Mouse (Mus musculus): ENCODE measurements around the gene Apbb1. TPM values are rescaled to one million over a fixed set of nuclear protein-coding genes. Genes with fewer than 3 reads are reported as not detected.

Gene Apbb1
- polyA plus RNA-seq, 1 experiment = 11.2 TPM

DNA sequence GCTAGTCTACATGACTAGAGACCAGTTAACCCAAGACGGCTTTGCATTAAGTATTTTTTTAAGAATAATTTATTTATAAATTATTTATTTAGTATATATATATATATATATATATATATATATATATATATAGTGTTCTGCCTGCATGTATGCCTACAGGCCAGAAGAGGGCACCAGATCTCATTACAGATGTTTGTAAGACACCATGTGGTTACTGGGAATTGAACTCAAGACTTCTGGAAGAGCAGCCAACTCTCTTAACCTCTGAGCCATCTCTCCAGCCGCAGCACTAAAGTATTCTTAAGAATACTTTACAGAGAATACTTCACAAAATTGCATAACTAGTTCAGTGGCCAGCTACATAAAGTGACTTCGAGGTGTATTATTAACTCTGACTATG, 47.3 kb downstream of the Apbb1 start:
- TF ChIP-seq POLR2A (IDR thresholded peaks at IDR 0.05; ENCODE audit: low read depth, low read length) = no peak
- TF ChIP-seq CTCF (IDR thresholded peaks at IDR 0.05; ENCODE audit: borderline replicate concordance, insufficient read depth, low read length) = no peak
- Histone ChIP-seq H3K4me1 (ENCODE audit: control insufficient read depth, insufficient read depth, low read length) (no peaks in the 10 kb centered on the region), H3K27ac (ENCODE audit: insufficient read depth, low read length) (no peak overlapping the region), H3K4me3 (ENCODE audit: insufficient read depth, low read length) (no peak overlapping the region)

DNA sequence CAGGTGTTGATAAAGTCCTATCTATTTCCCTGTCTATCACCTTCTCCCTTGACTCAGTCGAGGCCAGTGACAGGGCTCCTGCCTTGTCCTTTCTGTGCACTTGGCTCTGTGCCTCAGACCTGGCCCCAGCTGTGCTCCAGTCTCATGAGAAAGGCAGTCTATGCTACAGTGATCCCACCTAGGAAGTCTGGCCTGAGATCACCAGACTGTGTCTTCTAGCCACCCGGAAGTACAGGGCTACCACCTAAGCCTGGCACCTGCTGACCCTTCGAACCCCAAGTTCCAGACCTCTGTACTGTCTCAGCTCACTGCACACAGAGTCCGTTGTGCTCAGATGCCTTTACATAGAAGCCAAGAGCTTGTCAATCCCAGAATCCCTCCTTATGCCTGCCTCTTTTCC, 53.4 kb downstream of the Apbb1 start:
- Histone ChIP-seq H3K4me1 (ENCODE audit: control insufficient read depth, insufficient read depth, low read length) (no peaks in the 10 kb centered on the region), H3K27ac (ENCODE audit: insufficient read depth, low read length) (no peak overlapping the region), H3K4me3 (ENCODE audit: insufficient read depth, low read length) (no peak overlapping the region)
- TF ChIP-seq CTCF (IDR thresholded peaks at IDR 0.05; ENCODE audit: borderline replicate concordance, insufficient read depth, low read length) (no peak), POLR2A (IDR thresholded peaks at IDR 0.05; ENCODE audit: low read depth, low read length) (no peak)

DNA sequence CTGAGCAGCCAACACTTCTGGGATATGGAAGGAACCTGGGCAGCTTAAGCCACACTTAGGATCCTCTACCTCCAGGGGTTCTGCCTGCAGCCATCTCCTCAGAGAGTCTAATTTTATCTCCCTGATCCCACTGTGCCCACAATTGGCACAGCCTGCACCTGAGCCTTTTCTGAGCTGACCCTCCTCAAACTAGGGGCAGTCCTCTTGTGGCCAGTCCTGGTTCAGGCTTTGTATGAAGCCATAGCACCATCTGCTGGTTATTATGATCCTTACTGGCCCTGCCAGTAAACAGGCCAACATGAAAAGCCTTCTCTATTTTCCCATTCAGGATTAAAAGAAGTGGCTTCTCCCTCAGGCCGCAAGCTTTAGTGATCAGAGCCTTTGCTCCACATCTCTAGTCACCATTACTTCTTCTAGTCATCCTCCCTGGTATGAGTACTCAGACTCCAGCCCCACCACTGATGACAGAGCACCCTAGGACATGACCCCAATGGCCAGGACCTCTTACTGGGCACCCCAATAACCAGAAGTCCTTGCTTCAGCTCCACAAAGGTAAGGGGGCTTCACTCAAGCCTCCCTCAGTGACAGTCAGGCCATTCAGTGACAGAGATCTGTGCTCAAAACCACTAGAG, 54.0 kb downstream of the Apbb1 start:
- no peaks in the 10 kb centered on the region for H3K4me1 ChIP-seq (ENCODE audit: control insufficient read depth, insufficient read depth, low read length)
- H3K4me3 ChIP-seq (ENCODE audit: insufficient read depth, low read length) = no peak overlapping the region
- H3K27ac ChIP-seq (ENCODE audit: insufficient read depth, low read length) = no peak overlapping the region
- peak; percentile 31; the same call in 1 of the 2 replicates for TF ChIP-seq CTCF (IDR thresholded peaks at IDR 0.05; ENCODE audit: borderline replicate concordance, insufficient read depth, low read length)
- TF ChIP-seq POLR2A (IDR thresholded peaks at IDR 0.05; ENCODE audit: low read depth, low read length) = no peak

DNA sequence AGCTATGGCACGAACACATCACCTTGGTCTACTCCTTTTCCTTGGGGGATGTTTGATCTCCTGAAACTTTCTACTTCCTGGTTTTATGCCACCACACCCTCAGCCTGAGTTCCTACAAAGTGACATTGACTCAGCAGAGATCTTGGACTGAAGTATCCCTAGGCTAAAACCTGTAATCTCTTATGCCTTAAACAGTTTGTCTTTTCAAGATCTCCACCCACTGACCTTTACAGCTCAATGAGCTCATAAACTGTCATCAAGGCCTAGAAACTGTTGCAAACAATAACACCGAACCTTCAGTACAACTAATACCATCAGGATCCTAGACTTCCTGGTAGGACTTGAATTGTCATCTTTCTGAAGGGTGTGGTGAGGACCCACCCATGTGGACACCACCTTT, 57.2 kb downstream of the Apbb1 start:
- H3K27ac ChIP-seq (ENCODE audit: insufficient read depth, low read length) = no peak overlapping the region
- H3K4me3 ChIP-seq (ENCODE audit: insufficient read depth, low read length) = no peak overlapping the region
- TF ChIP-seq POLR2A (IDR thresholded peaks at IDR 0.05; ENCODE audit: low read depth, low read length) (no peak), CTCF (IDR thresholded peaks at IDR 0.05; ENCODE audit: borderline replicate concordance, insufficient read depth, low read length) (no peak)
- peaks cover 10% of the 10 kb centered on the region for H3K4me1 ChIP-seq (ENCODE audit: control insufficient read depth, insufficient read depth, low read length)

DNA sequence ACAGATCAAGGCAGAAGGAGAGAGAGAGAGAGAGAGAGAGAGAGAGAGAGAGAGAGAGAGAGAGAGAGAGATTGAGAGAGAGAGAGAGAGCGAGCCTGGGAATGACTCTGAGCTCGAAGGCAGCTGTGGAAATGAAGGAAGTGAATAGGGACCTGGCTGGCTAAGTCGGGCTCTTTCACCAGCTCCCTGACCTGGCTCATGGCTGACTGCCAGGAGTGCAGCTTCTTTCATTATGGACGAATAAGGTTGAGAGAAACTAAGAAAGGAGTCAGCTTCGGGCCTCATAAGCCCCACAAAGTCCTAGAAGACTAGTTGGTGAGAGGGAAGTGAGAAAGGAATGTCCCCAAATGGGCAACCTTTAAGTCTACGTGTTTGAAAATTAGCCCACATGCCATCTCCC, 61.3 kb downstream of the Apbb1 start:
- no peak for TF ChIP-seq POLR2A (IDR thresholded peaks at IDR 0.05; ENCODE audit: low read depth, low read length)
- no peak for TF ChIP-seq CTCF (IDR thresholded peaks at IDR 0.05; ENCODE audit: borderline replicate concordance, insufficient read depth, low read length)
- H3K27ac ChIP-seq (ENCODE audit: insufficient read depth, low read length) = peak overlapping the region; percentile 75
- no peak overlapping the region for H3K4me3 ChIP-seq (ENCODE audit: insufficient read depth, low read length)
- peaks cover 12% of the 10 kb centered on the region for H3K4me1 ChIP-seq (ENCODE audit: control insufficient read depth, insufficient read depth, low read length)

DNA sequence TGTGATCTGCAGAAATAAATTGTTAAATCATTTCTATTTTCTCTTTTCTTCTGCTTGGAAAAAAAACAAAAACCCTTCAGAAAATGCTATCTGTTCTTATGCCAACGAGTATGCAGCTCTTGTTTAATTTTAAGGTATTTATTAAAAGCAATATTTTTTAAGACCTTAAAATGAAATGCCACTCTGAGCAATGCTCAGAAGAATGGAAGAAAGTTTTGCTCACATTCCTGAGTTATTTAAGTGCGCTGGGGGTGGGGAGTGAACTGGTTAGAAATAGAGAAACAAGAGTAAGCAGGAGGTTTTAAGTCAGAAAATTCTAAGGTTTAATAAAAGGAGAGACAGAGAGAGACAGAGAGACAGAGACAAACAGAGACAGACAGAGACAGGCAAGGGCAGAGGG, 61.7 kb downstream of the Apbb1 start:
- TF ChIP-seq CTCF (IDR thresholded peaks at IDR 0.05; ENCODE audit: borderline replicate concordance, insufficient read depth, low read length) (no peak), POLR2A (IDR thresholded peaks at IDR 0.05; ENCODE audit: low read depth, low read length) (no peak)
- Histone ChIP-seq H3K4me1 (ENCODE audit: control insufficient read depth, insufficient read depth, low read length) (peaks cover 13% of the 10 kb centered on the region), H3K27ac (ENCODE audit: insufficient read depth, low read length) (peak overlapping the region; percentile 75), H3K4me3 (ENCODE audit: insufficient read depth, low read length) (no peak overlapping the region)

DNA sequence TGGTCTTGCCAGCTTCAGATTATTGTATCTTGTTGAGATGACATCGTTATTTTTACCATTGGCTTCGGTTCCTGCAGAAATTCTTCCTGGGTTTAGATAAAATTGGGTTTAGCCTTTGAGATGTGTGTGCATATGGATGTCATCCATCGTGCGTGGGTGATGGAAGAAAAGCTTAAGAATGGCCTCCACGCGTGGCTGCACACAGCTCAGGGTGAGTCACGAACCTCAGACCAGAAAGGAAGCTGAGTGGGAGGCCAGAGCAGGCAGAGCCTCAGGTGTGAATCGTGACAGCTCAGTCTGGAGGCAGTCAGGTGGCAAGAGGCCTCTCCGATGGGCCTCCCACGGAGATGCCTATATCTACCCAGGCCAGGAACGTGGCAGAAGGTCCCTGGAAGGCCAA, 62.1 kb downstream of the Apbb1 start:
- TF ChIP-seq POLR2A (IDR thresholded peaks at IDR 0.05; ENCODE audit: low read depth, low read length) (no peak), CTCF (IDR thresholded peaks at IDR 0.05; ENCODE audit: borderline replicate concordance, insufficient read depth, low read length) (no peak)
- peak overlapping the region; percentile 49; the same call in 1 of the 2 replicates for H3K27ac ChIP-seq (ENCODE audit: insufficient read depth, low read length)

DNA sequence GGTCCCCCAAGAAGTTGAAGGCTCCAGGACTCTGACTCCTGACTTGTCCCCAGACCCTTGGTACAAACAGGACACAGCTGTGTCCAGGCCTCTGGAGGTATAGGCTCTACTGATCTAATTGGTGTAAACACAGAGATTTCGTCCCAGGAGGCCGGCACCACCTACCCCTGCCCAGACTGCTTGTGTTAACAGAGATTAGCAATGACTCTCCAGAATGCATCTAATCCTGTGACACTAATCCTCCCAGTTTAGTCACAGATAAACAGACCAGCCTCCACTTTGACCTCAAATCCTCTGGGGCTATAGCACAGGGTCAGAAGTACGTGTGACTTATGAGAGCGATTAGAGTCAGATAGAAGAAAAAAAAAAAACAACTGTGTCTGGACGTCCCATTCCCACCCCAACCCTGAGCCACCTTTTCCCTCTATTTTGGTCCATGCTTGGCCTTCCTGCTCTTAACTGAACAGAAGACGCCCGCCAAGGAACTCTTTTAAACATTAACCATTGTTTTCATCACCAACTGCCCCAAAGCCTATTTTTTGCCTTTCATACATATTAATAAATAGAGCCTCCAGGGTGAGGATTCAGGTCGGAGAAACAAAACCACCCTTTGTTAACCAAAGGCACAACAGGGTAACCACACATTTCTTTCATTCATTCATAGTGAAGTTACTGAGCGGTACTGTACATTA, 64.6 kb downstream of the Apbb1 start:
- H3K4me1 ChIP-seq (ENCODE audit: control insufficient read depth, insufficient read depth, low read length) = peaks cover 24% of the 10 kb centered on the region

More for the DNA sequence above, 62.1 kb downstream of the Apbb1 start:
- no peak overlapping the region for H3K4me3 ChIP-seq (ENCODE audit: insufficient read depth, low read length)
- peaks cover 18% of the 10 kb centered on the region for H3K4me1 ChIP-seq (ENCODE audit: control insufficient read depth, insufficient read depth, low read length)

DNA sequence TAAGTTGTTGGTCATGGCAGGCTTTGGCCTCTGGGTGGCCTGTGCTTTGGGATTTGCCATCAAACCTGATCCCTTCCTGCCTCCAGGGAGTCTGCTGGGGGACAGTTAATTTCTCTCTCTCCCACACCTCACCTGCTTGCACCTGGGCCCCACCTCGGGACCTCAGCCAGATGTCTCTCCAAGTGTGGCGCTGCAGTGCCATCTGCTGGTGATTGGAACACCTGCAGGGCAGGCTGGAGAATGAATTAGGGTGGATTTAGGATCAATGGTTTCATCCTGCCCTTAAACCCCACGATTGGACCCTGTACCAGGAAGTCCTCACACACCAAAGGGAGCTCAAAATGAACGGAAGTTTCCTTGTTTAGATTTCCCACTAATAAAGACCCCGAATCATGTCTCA, 66.3 kb downstream of the Apbb1 start:
- TF ChIP-seq POLR2A (IDR thresholded peaks at IDR 0.05; ENCODE audit: low read depth, low read length) = no peak
- TF ChIP-seq CTCF (IDR thresholded peaks at IDR 0.05; ENCODE audit: borderline replicate concordance, insufficient read depth, low read length) = peak; percentile 88
- H3K4me1 ChIP-seq (ENCODE audit: control insufficient read depth, insufficient read depth, low read length) = peaks cover 21% of the 10 kb centered on the region
- no peak overlapping the region for H3K27ac ChIP-seq (ENCODE audit: insufficient read depth, low read length)
- H3K4me3 ChIP-seq (ENCODE audit: insufficient read depth, low read length) = no peak overlapping the region

More for the DNA sequence above, 64.6 kb downstream of the Apbb1 start:
- H3K27ac ChIP-seq (ENCODE audit: insufficient read depth, low read length) = no peak overlapping the region
- H3K4me3 ChIP-seq (ENCODE audit: insufficient read depth, low read length) = no peak overlapping the region
- TF ChIP-seq POLR2A (IDR thresholded peaks at IDR 0.05; ENCODE audit: low read depth, low read length) = no peak
- TF ChIP-seq CTCF (IDR thresholded peaks at IDR 0.05; ENCODE audit: borderline replicate concordance, insufficient read depth, low read length) = no peak

DNA sequence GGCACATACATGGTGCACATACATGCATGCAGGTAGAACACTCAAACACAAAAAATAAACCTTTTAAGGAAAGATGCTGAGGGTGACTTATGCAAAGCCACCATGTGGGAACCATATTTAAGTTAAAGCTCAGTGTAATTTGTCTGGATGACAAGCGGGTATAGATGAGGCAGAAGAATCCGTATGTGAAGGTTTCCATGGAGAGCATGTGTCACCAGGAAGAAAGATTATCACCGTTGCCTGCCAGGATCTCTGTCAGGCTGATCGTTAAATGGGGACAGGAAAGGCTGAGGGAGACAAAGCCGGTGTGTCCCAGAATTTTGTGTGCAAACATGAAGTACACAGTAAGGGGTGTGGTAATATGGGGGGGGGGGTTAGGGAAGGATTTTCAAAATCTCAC, 66.9 kb downstream of the Apbb1 start:
- H3K4me1 ChIP-seq (ENCODE audit: control insufficient read depth, insufficient read depth, low read length) = peaks cover 18% of the 10 kb centered on the region
- TF ChIP-seq POLR2A (IDR thresholded peaks at IDR 0.05; ENCODE audit: low read depth, low read length) = no peak
- no peak for TF ChIP-seq CTCF (IDR thresholded peaks at IDR 0.05; ENCODE audit: borderline replicate concordance, insufficient read depth, low read length)
- no peak overlapping the region for H3K27ac ChIP-seq (ENCODE audit: insufficient read depth, low read length)

More for the DNA sequence above, 66.9 kb downstream of the Apbb1 start:
- no peak overlapping the region for H3K4me3 ChIP-seq (ENCODE audit: insufficient read depth, low read length)

Data from embryonic fibroblast, embryonic 13.5 days (primary cell).